Mouse (Mus musculus) liver, embryonic 15.5 days (tissue): ENCODE measurements at regions not wholly inside any gene's neighbourhood (a gene's known extent, or its start where the extent isn't known, plus 50 kb on each side); places are given as distances from the start of the nearest gene placed in this dataset.

Experiments used
- ATAC-seq: fragments of 200-750 bp; cut with Nextera tagmentation; 2 replicates; pipeline ENCODE4 v1.8.0; 2017; ENCODE audit warnings: moderate number of reproducible peaks, mild to moderate bottlenecking, moderate library complexity; ENCODE audit not compliant: insufficient read depth
- H3K27ac ChIP-seq: fragments of 300-500 bp; sonication (generic); replicated peaks from 2 replicates; pipeline ENCODE4 v1.5.1; 2015; ENCODE audit warnings: mild to moderate bottlenecking, inconsistent platforms
- H3K27me3 ChIP-seq: fragments of 300-500 bp; sonication (generic); 2 replicates; pipeline ENCODE4 v1.6.1; 2015; ENCODE audit warnings: mild to moderate bottlenecking, inconsistent platforms
- H3K36me3 ChIP-seq: fragments of 300-500 bp; sonication (generic); replicated peaks from 2 replicates; pipeline ENCODE4 v1.6.1; 2015; ENCODE audit warnings: moderate library complexity, mild to moderate bottlenecking, inconsistent platforms
- H3K4me1 ChIP-seq: fragments of 300-500 bp; sonication (generic); replicated peaks from 2 replicates; pipeline ENCODE4 v1.6.1; 2015; ENCODE audit warnings: inconsistent platforms
- H3K4me2 ChIP-seq: fragments of 300-500 bp; sonication (generic); 2 replicates; pipeline ENCODE4 v1.6.1; 2015; ENCODE audit warnings: moderate library complexity, mild to moderate bottlenecking, inconsistent platforms
- H3K4me3 ChIP-seq: fragments of 300-500 bp; sonication (generic); replicated peaks from 2 replicates; pipeline ENCODE4 v1.5.1; 2015; ENCODE audit warnings: mild to moderate bottlenecking, inconsistent platforms
- H3K9ac ChIP-seq: fragments of 300-500 bp; sonication (generic); 2 replicates; pipeline ENCODE4 v1.6.1; 2015; ENCODE audit warnings: moderate library complexity, mild to moderate bottlenecking, inconsistent platforms
- H3K9me3 ChIP-seq: fragments of 300-500 bp; sonication (generic); replicated peaks from 2 replicates; pipeline ENCODE4 v1.6.1; 2016; ENCODE audit warnings: inconsistent platforms
- WGBS: fragments of 180-500 bp; shearing (Covaris S2); methylation state at CpG from one replicate; pipeline ENCODE4 v1.1.7; 2015; ENCODE audit warnings: mixed read lengths; ENCODE audit not compliant: insufficient replicate concordance; 5-methylcytosine and 5-hydroxymethylcytosine counted together

- Histone ChIP-seq H3K27ac (no peak overlapping the region), H3K4me3 (no peak overlapping the region), H3K9ac (no peak overlapping the region), H3K4me1 (no peaks in the 10 kb centered on the region), H3K9me3 (no peaks in the 10 kb centered on the region), H3K27me3 (no peaks in the 10 kb centered on the region), H3K4me2 (no peak overlapping the region), H3K36me3 (no peaks in the 10 kb centered on the region)
- no peak for ATAC-seq
- 51% methylated on average over 7 of the region's 7 CpGs for WGBS
Observed at GRCm38 (mm10) chr2:34082486-34082885, 194.7 kb upstream of the Mvb12b start.

DNA sequence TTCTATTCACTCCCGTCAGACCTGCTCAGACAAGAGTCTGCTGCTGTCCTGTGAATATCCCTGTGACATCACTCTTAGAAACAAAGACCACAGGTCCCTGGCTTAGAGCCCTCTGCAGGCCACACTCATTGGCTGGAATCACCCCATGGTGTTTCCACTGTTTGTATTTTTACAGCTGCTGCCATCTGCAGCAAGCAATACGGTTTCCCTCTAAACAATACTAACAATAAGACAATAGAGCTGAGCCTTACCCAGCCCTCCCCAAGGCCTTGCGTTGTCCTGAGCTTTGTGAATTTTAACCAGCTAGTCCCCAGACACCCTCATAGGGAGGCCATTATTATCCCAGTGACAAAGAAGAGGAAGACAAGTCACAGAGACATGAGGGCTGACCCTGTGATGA, 192.4 kb upstream of the Mvb12b start:
- Histone ChIP-seq H3K36me3 (no peaks in the 10 kb centered on the region), H3K4me2 (no peak overlapping the region), H3K27ac (no peak overlapping the region), H3K4me1 (no peaks in the 10 kb centered on the region), H3K9ac (no peak overlapping the region), H3K4me3 (no peak overlapping the region), H3K9me3 (no peaks in the 10 kb centered on the region), H3K27me3 (no peaks in the 10 kb centered on the region)
- 29% methylated on average over 3 of the region's 3 CpGs for WGBS
- ATAC-seq: no peak

- Histone ChIP-seq H3K4me1 (no peaks in the 10 kb centered on the region), H3K9me3 (no peaks in the 10 kb centered on the region), H3K27ac (no peak overlapping the region), H3K4me2 (no peak overlapping the region), H3K9ac (no peak overlapping the region), H3K36me3 (no peaks in the 10 kb centered on the region), H3K27me3 (no peaks in the 10 kb centered on the region), H3K4me3 (no peak overlapping the region)
- no peak for ATAC-seq
- WGBS: 62% methylated on average over 12 of the region's 12 CpGs
Observed at GRCm38 (mm10) chr2:34079282-34079681, 191.5 kb upstream of the Mvb12b start.

- 58% methylated on average over 4 of the region's 4 CpGs for WGBS
- H3K4me1 ChIP-seq: no peaks in the 10 kb centered on the region
- ATAC-seq: no peak
- H3K4me2 ChIP-seq: no peak overlapping the region
- no peak overlapping the region for H3K4me3 ChIP-seq
- H3K27me3 ChIP-seq: no peaks in the 10 kb centered on the region
- H3K9ac ChIP-seq: no peak overlapping the region
- no peaks in the 10 kb centered on the region for H3K9me3 ChIP-seq
- no peak overlapping the region for H3K27ac ChIP-seq
- H3K36me3 ChIP-seq: no peaks in the 10 kb centered on the region
Observed at GRCm38 (mm10) chr2:34078875-34079262, 191.1 kb upstream of the Mvb12b start.

DNA sequence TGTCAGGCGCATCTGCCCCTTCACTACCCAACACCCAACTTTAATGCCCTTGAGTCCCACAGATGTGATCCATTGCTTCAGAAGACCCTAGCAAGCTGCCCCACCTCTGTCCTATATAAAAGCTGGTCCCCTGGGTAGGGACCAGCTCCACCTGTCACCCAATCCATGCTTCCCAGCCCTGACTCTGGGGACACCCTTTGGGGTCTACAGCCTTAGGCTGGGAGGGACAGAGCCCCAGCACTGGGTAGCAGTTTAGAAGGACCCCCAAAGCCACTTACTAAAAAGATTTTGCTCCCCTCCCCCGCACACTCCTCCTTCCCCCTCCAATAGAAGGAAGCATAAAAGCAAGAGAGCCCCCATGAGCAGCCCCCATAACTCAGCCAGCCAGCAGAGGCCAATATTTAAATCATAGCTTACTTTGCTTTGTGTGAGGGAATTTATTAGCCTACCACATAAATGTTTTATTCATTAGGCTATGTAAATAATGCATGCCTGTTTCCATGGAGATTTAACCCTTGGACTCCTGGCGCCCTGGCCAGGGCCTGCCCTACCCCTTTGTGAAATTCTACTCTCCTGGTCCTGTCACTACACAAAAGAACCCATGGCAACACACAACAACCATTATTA, 190.6 kb upstream of the Mvb12b start:
- Histone ChIP-seq H3K4me1 (no peaks in the 10 kb centered on the region), H3K9ac (no peak overlapping the region), H3K36me3 (no peaks in the 10 kb centered on the region), H3K4me3 (no peak overlapping the region), H3K9me3 (no peaks in the 10 kb centered on the region), H3K27me3 (no peaks in the 10 kb centered on the region), H3K27ac (no peak overlapping the region), H3K4me2 (no peak overlapping the region)
- ATAC-seq: no peak
- 62% methylated on average over 3 of the region's 3 CpGs for WGBS

DNA sequence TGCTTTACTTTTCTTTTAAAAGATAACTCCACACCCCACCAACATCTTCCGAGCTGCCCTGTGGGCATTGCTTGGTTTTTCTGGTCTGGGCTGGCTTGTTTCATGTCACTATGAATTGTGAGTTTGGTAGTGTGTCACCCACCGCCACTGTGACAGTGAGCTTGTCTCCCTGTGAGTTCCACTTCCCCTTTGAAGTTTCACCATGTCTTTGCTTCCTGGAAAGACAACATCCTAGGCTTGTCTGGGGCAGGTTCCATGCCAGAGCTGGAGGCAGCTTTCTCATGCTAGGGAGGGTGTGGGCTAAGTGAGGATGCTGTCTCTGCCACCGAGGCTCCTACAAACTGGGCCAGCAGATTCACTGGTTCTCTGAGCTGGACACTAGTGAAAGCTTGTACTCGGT, 188.6 kb upstream of the Mvb12b start:
- Histone ChIP-seq H3K9ac (no peak overlapping the region), H3K4me3 (no peak overlapping the region), H3K27ac (no peak overlapping the region), H3K27me3 (no peaks in the 10 kb centered on the region), H3K36me3 (no peaks in the 10 kb centered on the region), H3K9me3 (no peaks in the 10 kb centered on the region), H3K4me1 (no peaks in the 10 kb centered on the region), H3K4me2 (no peak overlapping the region)
- WGBS: 33% methylated on average over 4 of the region's 4 CpGs
- no peak for ATAC-seq

GRCm38 (mm10) chr2:34074066-34074465, 186.3 kb upstream of the Mvb12b start:
- Histone ChIP-seq H3K4me3 (no peak overlapping the region), H3K4me1 (no peaks in the 10 kb centered on the region), H3K27ac (no peak overlapping the region), H3K9ac (no peak overlapping the region), H3K27me3 (no peaks in the 10 kb centered on the region), H3K36me3 (no peaks in the 10 kb centered on the region), H3K9me3 (no peaks in the 10 kb centered on the region), H3K4me2 (no peak overlapping the region)
- WGBS: 35% methylated on average over 3 of the region's 3 CpGs
- no peak for ATAC-seq

DNA sequence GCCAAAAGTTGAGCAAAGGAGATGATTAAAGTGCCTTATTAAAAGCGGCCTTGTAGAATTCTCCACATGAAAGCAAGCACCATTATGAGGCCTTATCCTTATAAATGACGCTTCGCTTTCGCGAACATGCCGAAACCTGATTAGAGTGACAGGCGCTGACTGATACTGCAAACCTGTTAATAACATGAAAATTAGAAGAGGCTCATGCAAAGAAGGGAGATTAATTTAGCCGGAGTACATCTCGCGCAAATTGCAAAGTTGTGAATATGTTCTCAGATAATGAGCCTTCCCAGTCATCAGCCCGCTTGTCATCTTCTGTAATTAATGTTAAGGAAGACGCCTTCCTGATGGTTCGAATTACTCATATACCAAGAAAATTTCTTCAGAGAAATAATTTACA, 177.8 kb upstream of the Mvb12b start:
- no peaks in the 10 kb centered on the region for H3K27me3 ChIP-seq
- no peak overlapping the region for H3K4me2 ChIP-seq
- H3K4me1 ChIP-seq: no peaks in the 10 kb centered on the region
- no peak overlapping the region for H3K27ac ChIP-seq
- H3K36me3 ChIP-seq: no peaks in the 10 kb centered on the region
- ATAC-seq: no peak
- 82% methylated on average over 13 of the region's 13 CpGs for WGBS
- H3K9me3 ChIP-seq: no peaks in the 10 kb centered on the region
- no peak overlapping the region for H3K4me3 ChIP-seq
- no peak overlapping the region for H3K9ac ChIP-seq

DNA sequence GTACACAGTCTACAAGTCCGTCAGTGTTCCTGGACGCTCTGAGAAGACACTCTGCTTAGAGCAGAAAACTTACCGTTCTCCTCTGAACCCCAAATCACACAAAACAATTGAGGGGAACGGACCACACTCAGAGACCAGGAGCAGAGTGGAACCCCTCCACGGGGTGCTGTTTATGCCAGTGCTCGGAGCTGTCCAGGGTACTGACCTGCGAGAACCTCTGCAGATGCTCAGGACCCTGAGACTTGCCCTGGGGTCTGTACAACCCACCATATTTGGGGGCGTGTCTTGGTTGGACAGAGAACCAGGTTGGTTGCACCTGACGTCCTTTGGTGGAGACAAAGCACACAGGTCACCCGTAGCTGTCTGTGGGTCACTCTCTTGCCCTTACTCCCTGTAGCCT, 177.3 kb upstream of the Mvb12b start:
- no peaks in the 10 kb centered on the region for H3K4me1 ChIP-seq
- H3K36me3 ChIP-seq: no peaks in the 10 kb centered on the region
- no peak overlapping the region for H3K4me3 ChIP-seq
- H3K4me2 ChIP-seq: no peak overlapping the region
- H3K27ac ChIP-seq: no peak overlapping the region
- no peaks in the 10 kb centered on the region for H3K27me3 ChIP-seq
- ATAC-seq: no peak
- no peaks in the 10 kb centered on the region for H3K9me3 ChIP-seq
- 29% methylated on average over 10 of the region's 10 CpGs for WGBS
- H3K9ac ChIP-seq: no peak overlapping the region

DNA sequence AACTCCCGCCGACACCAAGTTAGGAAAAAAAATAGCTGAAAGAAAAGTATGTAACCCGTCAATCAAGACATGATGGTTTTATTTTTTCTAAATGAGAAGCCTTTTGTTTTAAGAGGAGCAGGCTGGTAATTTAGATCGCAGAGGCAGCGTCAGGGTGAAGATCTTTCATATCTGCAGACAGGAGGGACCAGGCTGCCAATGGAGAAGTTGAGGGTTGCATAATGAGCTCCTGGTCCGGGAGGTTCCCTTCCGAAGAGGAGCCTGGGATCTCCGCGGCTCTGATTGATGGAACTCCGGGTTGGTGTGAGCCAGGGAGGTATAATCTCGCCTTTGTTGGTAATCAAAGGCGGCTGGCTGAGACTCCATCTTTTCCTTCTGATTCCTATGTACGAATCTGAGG, 168.8 kb upstream of the Mvb12b start:
- H3K4me2 ChIP-seq: no peak overlapping the region
- H3K27me3 ChIP-seq: no peaks in the 10 kb centered on the region
- no peaks in the 10 kb centered on the region for H3K4me1 ChIP-seq
- H3K9me3 ChIP-seq: no peaks in the 10 kb centered on the region
- no peak overlapping the region for H3K9ac ChIP-seq
- WGBS: 68% methylated on average over 13 of the region's 13 CpGs
- no peak overlapping the region for H3K27ac ChIP-seq
- no peak for ATAC-seq
- no peaks in the 10 kb centered on the region for H3K36me3 ChIP-seq
- no peak overlapping the region for H3K4me3 ChIP-seq

DNA sequence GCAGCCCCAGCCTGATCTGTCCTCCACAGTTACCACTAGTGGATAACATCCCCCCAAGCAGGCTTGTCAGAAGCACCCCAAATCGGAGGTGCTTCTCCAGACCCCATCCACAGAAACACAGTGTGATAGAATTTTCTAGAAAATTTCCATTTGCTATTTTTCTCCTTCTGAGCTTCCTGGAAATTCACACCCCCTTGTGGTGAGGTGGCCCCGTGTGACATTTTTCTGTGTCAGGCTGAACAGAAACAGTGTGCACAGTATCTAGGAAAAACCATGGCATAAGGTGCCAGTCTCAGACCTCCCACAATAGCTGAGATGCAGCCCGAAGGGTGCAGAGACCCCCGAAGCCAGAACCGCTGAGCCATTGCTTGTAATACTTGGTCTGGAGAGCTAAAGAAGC, 155.3 kb upstream of the Mvb12b start:
- Histone ChIP-seq H3K4me1 (no peaks in the 10 kb centered on the region), H3K27ac (no peak overlapping the region), H3K9ac (no peak overlapping the region), H3K27me3 (no peaks in the 10 kb centered on the region), H3K9me3 (no peaks in the 10 kb centered on the region), H3K4me2 (no peak overlapping the region), H3K4me3 (no peak overlapping the region), H3K36me3 (no peaks in the 10 kb centered on the region)
- 62% methylated on average over 5 of the region's 5 CpGs for WGBS
- ATAC-seq: no peak

DNA sequence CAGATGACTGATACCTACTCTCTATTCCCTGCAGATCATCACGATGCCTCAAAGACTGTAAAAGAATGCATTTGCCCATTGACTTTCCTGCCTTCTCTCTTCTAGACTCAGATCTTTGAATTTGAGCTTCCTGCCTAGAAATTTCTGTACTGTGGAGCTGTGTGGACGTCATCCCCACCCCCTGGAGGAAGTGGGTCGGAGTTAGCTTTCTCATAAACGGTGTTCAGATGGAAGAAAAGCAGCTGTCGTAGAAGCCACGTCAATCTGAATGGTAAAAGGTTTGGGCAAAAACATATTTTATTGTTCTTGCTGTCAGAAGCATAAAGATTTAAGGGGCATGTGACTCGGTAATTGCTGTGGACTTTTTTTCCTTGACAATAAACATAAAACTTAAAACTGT, 154.6 kb upstream of the Mvb12b start:
- ATAC-seq: no peak
- H3K27ac ChIP-seq: no peak overlapping the region
- no peaks in the 10 kb centered on the region for H3K36me3 ChIP-seq
- H3K9ac ChIP-seq: no peak overlapping the region
- no peak overlapping the region for H3K4me3 ChIP-seq
- no peaks in the 10 kb centered on the region for H3K9me3 ChIP-seq
- H3K4me2 ChIP-seq: no peak overlapping the region
- no peaks in the 10 kb centered on the region for H3K4me1 ChIP-seq
- no peaks in the 10 kb centered on the region for H3K27me3 ChIP-seq
- WGBS: 30% methylated on average over 7 of the region's 7 CpGs
